Mouse (Mus musculus) testis, postnatal 10 days (tissue): Measurements from ENCODE around the gene Gm14744.
"Not testable (repeated sequence)": the region's sequence is repeated elsewhere in the genome, so short reads cannot be mapped to it uniquely, and the experiment has no call there.

Experiments
- DNase-seq: peaks from one replicate; pipeline ENCODE4 v3.0.0; 2021; ENCODE audit warnings: low spot score

The Gm14744 gene

DNA sequence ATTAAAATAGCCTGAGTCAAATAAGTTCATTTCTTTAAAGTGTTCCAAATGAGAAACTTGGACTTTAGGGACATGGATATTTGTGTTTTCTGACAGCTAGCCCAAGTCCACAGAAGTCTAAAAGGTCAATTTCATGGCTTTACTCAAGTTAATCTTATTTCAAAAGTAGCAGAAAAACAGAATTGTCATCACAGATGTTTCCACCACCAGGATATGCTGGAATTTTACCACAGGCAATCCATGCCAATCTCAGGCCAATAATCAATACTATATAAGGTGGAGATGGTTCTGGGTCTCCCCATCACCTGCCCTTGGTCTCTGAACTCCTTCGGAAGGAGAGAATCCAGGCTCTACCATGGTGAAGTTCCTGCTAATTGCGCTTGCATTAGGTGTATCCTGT lies at the start of gene Gm14744:
Gene Gm14744, plus strand, starts transcription at position 301 of the 400 bp plus-strand sequence.
- DNase-seq: not testable (repeated sequence)

DNA sequence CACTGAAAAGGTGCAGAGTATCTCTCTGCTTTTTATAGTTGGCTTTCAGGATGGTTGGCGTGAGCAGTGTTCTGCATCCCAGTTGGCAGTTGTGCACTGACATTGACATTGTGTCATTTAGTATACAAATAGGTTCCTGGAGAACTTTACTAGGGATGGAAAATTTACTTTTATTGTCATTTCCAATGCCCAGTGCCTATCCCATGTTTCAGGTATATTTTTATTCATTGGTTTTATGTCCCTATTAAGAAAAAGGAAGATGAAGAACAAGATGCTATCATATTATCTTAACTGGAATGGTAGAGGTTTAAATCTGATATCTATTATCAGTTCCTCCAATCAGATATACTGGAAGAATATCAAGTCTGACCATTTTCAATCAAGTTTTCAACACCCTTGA lies 11.0 kb upstream of the Gm14744 start, which contains the start of gene Pbsn:
Gene Pbsn, minus strand, starts transcription at position 101 of the 400 bp plus-strand sequence.
- no peak for DNase-seq

DNA sequence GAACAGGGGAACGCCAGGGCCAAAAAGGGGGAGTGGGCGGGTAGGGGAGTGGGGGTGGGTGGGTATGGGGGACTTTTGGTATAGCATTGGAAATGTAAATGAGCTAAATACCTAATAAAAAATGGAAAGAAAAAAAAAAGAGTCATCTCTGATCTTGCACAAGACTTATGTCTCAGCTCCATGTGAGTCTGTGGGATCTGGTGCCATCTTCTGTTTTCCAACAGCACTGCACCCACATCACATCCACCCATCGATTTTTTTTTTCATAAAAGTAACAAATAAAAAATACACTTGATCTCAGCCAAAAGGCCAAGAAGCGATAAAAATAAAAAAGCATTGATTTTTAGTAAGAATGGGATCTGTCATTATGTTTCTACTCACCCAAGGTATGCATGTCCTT lies 15.5 kb downstream of the Gm14744 start:
- not testable (repeated sequence) for DNase-seq
